Mouse (Mus musculus): Measurements from ENCODE around the gene Ttc27.

DNA sequence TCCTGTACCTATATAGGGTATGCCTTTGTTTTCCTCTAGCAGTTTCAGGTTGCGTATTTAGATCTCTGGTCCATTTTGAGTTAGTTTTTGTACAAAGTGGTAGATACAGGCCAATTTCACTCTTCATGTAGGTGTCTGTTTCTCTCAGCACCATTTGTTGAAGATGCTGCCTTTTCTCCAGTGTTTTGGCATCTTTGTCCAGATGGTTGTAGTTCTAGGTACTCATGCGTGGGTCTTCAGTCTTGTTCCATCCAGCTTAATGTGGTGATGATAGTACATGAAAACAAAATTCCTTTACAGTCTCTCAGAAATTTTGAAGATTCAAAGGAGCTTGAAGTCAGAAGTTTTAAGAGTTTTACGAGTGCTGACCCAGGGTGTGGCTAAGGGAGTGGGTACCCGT lies 54.8 kb downstream of the Ttc27 start:
- TF ChIP-seq POLR2A (IDR thresholded peaks at IDR 0.05; ENCODE audit: insufficient read length, low read depth) (no peak), POLR2AphosphoS2 (IDR thresholded peaks at IDR 0.05; ENCODE audit: insufficient read length, low read depth) (no peak), MYOG (IDR thresholded peaks at IDR 0.05; ENCODE audit: control insufficient read depth in 1 of 3, insufficient read depth in 1 of 3, insufficient read length in 2 of 3, low read depth in 2 of 3) (no peak), MAX (IDR thresholded peaks at IDR 0.05; ENCODE audit: low read depth) (no peak), TCF12 (IDR thresholded peaks at IDR 0.05; ENCODE audit: insufficient read depth, poor library complexity, severe bottlenecking) (no peak), SRF (IDR thresholded peaks at IDR 0.05; ENCODE audit: control insufficient read depth, insufficient read length, low read depth) (no peak), USF1 (IDR thresholded peaks at IDR 0.05; ENCODE audit: low read depth) (no peak), REST (IDR thresholded peaks at IDR 0.05; ENCODE audit: insufficient read depth, insufficient read length) (no peak), MYOD1 (IDR thresholded peaks at IDR 0.05; ENCODE audit: control insufficient read depth in 1 of 3, insufficient read length in 2 of 3, low read depth in 2 of 3) (no peak), CEBPB (IDR thresholded peaks at IDR 0.05; ENCODE audit: insufficient read depth, poor library complexity, severe bottlenecking) (no peak)
